Mouse (Mus musculus) bone marrow macrophage, adult 2 months (primary cell): ENCODE measurements around the gene Lce1a2. TPM values are rescaled to one million over a fixed set of nuclear protein-coding genes. Genes with fewer than 3 reads are reported as not detected.
"Not testable (repeated sequence)": the region's sequence is repeated elsewhere in the genome, so short reads cannot be mapped to it uniquely, and the experiment has no call there.

ENCODE experiments used
- H3K27ac ChIP-seq: 2 replicates; pipeline ENCODE4 v1.5.1; 2012; ENCODE audit warnings: low read depth, low read length; ENCODE audit not compliant: insufficient read depth
- H3K4me1 ChIP-seq: 2 replicates; pipeline ENCODE4 v1.6.1; 2012; ENCODE audit warnings: low read length; ENCODE audit not compliant: control insufficient read depth, insufficient read depth
- H3K4me3 ChIP-seq: 2 replicates; pipeline ENCODE4 v1.5.1; 2012; ENCODE audit warnings: mild to moderate bottlenecking, low read length, moderate library complexity; ENCODE audit not compliant: insufficient read depth
- CTCF ChIP-seq: IDR thresholded peaks from 2 replicates; pipeline ENCODE4 v1.5.1; 2012; ENCODE audit warnings: low read depth, mild to moderate bottlenecking, low read length, moderate library complexity
- POLR2A ChIP-seq: IDR thresholded peaks from 2 replicates; pipeline ENCODE4 v1.6.1; 2012; ENCODE audit warnings: mild to moderate bottlenecking, low read depth, low read length, borderline replicate concordance
- polyA plus RNA-seq: library from polyadenylated mRNA; stranded (reverse); fragments of >200 nt; gene quantifications from 2 replicates; pipeline ENCODE4 v1.2.4, GENCODE M21; 2012; ENCODE audit not compliant: missing spikeins, insufficient read depth, insufficient read length

The Lce1a2 gene
- polyA plus RNA-seq, result not detected in 2 replicates

- Histone ChIP-seq H3K4me1 (no peaks in the 10 kb centered on the region), H3K27ac (no peak within 1 kb of the TSS), H3K4me3 (no peak within 1 kb of the TSS)
- TF ChIP-seq CTCF, result no peak
- no peak for TF ChIP-seq POLR2A
Measured at GRCm38 (mm10) chr3:92670215-92670614, at the start of gene Lce1a2. Gene Lce1a2, minus strand, starts transcription at chr3:92670315.

GRCm38 (mm10) chr3:92715122-92715521 is 45.0 kb upstream of the Lce1a2 start:
- Histone ChIP-seq H3K27ac (no peak overlapping the region), H3K4me3 (no peak overlapping the region)
- TF ChIP-seq POLR2A, result no peak
- no peak for TF ChIP-seq CTCF

DNA sequence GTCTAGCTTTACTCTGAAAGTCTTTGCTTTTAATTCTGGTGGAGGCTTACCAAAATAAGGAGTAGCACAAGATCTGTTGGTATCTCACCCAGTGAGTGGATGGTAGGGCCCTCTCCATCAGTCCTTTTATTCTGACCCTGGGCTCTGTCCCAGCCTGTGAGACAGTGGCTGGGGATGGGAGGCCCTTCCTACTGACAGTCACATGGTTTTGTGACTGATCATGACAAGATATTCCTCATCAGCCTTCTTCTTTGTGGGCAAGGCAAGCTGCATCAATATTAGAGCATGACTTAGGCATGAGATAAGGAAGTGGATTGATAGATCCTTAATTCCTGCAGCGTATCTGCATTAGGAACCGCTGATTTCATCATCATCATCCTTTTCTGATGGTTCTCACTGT is 38.9 kb upstream of the Lce1a2 start, which contains the start of gene Lce1e:
TSS of gene Lce1e (minus strand) at position 101 of the 400 bp plus-strand sequence.
- H3K27ac ChIP-seq, result no peak within 1 kb of the TSS
- TF ChIP-seq POLR2A, result no peak
- no peak for TF ChIP-seq CTCF
- no peak within 1 kb of the TSS for H3K4me3 ChIP-seq
- H3K4me1 ChIP-seq, result no peaks in the 10 kb centered on the region

More at GRCm38 (mm10) chr3:92715122-92715521, 45.0 kb upstream of the Lce1a2 start:
- H3K4me1 ChIP-seq, result no peaks in the 10 kb centered on the region

DNA sequence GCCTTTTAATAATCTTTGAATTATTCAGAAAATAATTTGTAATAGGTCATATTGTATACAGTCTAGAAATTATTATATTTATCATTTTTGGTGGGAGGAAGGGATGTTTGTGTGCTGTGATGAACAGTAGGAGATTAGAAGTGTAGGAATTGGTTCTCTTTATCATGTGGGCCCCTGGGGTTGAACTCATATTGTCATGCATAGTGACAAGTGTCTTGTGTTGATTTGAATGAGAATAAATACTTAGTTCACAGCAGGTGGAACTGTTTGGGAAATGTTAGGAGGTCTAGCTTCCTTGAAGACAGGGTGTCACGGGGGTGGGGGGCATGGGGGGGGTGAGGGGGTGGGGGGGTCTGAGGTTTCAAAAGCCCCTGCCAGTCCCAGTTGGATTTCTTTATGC is 24.5 kb upstream of the Lce1a2 start:
- Histone ChIP-seq H3K4me1 (no peaks in the 10 kb centered on the region), H3K27ac (no peak overlapping the region), H3K4me3 (no peak overlapping the region)
- TF ChIP-seq CTCF, result no peak
- TF ChIP-seq POLR2A, result no peak

DNA sequence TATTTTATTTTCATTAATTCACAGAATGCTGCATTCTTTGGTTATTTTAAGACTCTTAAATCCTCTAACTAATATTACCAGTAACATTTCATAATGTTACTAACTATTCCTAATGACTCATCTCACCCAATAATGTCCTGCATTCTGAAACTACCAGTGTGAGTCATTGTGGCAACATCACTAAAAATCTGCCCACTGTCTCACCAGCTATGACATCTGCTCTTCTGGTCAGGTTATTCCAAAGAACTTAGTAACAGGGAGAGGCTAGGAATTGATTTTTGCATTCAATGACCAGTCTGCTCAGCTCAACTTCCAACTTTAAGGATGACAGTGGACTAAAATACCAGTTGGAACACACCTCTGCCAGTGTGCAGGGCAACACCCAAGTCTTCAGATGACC is 21.6 kb upstream of the Lce1a2 start:
- H3K4me3 ChIP-seq, result no peak overlapping the region
- no peak overlapping the region for H3K27ac ChIP-seq
- H3K4me1 ChIP-seq, result no peaks in the 10 kb centered on the region
- no peak for TF ChIP-seq CTCF
- TF ChIP-seq POLR2A, result no peak

GRCm38 (mm10) chr3:92689154-92689553 is 19.0 kb upstream of the Lce1a2 start:
- H3K4me3 ChIP-seq, H3K27ac ChIP-seq, H3K4me1 ChIP-seq: not testable (repeated sequence)

- TF ChIP-seq CTCF, result no peak
- TF ChIP-seq POLR2A, result no peak
- H3K27ac ChIP-seq, result no peak within 1 kb of the TSS
- no peak within 1 kb of the TSS for H3K4me3 ChIP-seq
- no peaks in the 10 kb centered on the region for H3K4me1 ChIP-seq
Measured at GRCm38 (mm10) chr3:92687110-92687509, 17.0 kb upstream of the Lce1a2 start, which contains the start of gene Lce1d. Gene Lce1d, minus strand, starts transcription at chr3:92687210.

DNA sequence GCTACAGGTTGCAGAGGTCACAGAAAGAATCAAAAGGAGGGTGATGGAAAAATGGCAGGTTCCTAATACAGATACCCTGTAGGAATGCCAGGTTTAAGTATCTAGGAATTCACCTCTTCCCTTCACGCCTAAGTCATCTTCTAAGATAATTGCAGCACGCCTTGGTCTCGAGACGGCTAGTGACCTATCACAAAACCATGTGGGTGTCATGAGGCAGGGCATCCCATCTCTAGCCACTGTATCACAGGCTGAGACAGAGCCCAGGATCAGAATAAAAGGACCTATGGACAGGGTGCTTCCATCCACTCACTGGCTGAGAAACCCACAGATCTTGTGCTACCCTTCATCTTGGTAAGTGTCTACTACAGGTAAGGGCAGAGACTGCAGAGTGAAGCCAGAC is 8.8 kb upstream of the Lce1a2 start, which contains the start of gene Lce1c:
TSS of gene Lce1c (plus strand) at position 301 of the 400 bp plus-strand sequence.
- H3K4me3 ChIP-seq, result no peak within 1 kb of the TSS
- TF ChIP-seq CTCF (no peak), POLR2A (no peak)
- no peaks in the 10 kb centered on the region for H3K4me1 ChIP-seq
- H3K27ac ChIP-seq, result no peak within 1 kb of the TSS

DNA sequence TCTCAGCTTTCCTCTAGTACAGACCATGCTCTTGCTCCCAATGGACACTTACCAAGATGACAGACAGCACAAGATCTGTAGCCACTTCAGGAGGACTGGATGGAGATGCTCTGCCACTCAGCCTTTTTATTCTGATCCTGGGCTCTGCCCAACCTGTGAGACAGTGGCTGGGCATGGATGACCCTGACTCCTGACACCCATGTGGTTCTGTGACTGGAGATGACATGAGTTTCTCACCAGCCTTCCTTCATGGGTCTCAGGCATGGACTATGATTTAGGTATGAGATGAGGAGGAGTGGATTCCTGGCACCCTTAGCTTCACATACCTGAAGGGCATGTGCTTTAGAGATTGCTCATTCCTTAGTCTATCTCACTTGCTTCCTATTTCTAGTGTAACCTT is 13.3 kb downstream of the Lce1a2 start, which contains the start of gene Lce1b:
TSS of gene Lce1b (minus strand) at position 101 of the 400 bp plus-strand sequence.
- no peak within 1 kb of the TSS for H3K4me3 ChIP-seq
- no peak within 1 kb of the TSS for H3K27ac ChIP-seq
- TF ChIP-seq POLR2A (no peak), CTCF (no peak)

GRCm38 (mm10) chr3:92648207-92648606 is 21.9 kb downstream of the Lce1a2 start, which contains the start of gene Lce1a1:
Gene Lce1a1, minus strand, starts transcription at chr3:92648307.
- Histone ChIP-seq H3K4me3 (no peak within 1 kb of the TSS), H3K4me1 (no peaks in the 10 kb centered on the region), H3K27ac (no peak within 1 kb of the TSS)
- TF ChIP-seq POLR2A (no peak), CTCF (no peak)

More for the DNA sequence above, 13.3 kb downstream of the Lce1a2 start, which contains the start of gene Lce1b:
- no peaks in the 10 kb centered on the region for H3K4me1 ChIP-seq
